Mouse (Mus musculus) Muller cell, postnatal 12 days (primary cell): ENCODE data around the gene Lgr4.

Experiments used
- DNase-seq: peaks from one replicate; pipeline ENCODE4 v3.0.0-alpha.2; 2015; ENCODE audit errors: inconsistent ontology term

Gene Lgr4

DNA sequence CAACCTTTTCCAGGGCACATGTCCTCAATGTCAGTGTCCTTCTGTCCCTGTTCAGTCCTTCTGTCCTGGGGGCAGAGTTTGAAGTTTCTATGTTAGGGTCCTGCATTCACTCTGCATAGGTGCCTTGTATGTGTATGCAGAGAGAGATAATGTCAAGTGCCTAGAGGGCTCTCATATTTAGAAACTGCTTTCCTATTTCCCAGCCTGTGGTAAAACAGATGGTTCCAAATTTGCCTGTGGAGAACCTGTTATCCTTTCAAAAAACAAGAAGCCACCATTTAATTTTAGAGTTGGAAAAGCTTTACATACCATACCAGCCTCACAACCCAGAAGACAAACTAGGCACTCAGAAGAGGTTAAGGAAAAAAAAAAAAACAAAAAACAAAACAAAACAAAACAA lies 32.1 kb downstream of the Lgr4 start:
- no peak for DNase-seq

DNA sequence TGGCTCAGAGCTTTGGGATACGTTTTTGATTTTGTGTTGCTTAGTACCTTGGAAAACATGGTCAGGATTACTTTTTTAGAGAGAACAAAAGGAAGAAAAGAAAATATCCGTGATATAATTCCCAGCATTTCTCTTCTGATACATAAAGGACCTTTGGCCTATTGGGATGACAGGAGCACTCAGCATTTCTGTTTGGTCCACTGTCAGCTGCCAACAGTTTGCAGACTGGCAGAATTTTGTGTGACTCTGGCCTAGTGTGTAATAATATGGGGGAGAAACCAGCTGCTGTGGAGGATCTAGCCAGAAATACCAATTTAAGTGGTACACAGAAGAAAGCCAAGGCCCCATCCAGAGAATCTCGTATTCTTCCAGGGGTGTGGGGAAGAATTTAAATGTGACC lies 32.9 kb downstream of the Lgr4 start:
- DNase-seq = no peak

DNA sequence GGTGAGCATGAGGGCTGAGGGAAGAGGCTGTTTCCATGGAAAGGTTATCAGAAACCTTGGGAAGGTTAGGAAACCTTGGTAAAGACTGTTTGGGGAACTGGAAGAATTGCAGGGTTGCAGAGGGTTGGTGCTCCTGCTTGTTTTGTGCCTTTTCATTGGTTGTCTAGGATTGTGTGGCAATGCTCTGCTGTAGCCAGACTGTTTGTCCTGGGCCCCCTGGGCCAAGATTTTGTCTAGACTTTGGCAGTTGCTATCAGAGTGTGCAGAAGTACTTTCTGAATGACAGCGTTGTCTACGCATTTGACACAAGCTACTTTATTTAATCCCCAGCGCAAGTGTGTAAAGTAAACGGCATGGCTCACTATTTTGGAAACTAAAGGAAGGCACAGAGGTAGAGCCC lies 33.6 kb downstream of the Lgr4 start:
- DNase-seq = no peak

DNA sequence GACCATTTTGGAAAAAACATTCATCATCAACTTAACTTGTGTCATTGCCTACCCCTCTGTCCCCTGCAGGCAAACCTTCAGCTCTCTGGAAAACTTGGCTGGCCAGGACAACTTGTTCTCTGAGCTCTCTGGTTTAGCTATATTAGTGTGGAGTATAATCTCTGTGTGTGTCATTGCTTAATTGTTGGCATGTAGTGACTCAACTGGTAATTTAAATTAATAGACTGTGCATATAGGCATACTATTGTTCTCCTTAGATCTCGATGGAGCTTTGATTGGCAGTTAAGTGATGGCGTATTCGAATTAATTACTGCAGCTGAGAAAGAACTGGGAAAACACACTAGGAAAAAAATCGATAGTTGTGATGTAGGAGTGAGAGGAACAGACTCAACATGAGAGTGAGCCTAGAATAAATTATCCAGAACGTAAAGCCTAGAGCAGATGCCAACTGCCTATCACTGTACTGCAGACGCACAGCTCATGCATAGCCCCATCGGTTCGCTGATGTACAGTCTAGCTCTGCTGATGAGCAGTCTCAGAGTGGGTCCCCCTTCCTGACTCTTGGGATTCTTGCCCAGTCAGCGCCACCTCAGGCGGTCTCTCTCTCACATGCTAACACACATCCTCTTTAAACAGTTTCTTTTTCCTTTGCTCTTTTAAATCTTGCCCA lies 35.7 kb downstream of the Lgr4 start:
- DNase-seq = no peak

DNA sequence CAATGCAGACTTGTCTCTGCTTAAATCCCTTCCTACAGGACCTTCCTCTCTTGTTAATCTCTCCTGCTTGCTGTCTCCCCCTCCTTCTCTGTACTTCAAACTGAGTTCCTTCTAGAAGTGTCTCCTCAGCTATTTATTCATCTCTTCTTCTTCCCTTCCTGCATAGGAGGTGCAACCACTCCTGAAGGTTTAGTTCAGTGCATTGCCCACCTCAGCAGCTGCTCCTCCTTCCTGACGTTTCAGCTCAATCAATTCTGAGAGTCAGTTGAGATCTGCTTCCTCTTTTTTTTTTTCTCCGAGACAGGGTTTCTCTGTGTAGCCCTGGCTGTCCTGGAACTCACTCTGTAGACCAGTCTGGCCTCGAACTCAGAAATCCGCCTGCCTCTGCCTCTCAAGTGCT lies 36.4 kb downstream of the Lgr4 start:
- DNase-seq = no peak

DNA sequence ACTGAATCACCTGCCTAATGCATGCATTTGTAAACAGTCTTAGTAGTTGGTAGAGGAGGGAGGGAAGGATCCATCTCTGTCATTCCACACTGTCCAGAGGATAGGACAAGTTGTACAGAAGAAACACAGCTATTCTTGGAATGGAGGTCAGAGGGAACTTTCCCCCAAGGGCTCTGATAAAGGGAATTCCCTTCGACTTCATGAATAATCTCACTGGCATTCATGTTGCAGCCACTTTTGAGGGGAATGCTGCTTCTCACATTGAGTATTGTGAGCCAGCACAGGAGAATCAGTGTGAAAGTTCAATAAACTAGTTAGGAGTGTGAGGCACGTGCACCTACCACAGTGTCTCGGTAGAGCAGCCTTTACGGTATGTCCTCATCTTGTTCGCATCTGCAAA lies 37.6 kb downstream of the Lgr4 start:
- DNase-seq = peak; percentile 72

DNA sequence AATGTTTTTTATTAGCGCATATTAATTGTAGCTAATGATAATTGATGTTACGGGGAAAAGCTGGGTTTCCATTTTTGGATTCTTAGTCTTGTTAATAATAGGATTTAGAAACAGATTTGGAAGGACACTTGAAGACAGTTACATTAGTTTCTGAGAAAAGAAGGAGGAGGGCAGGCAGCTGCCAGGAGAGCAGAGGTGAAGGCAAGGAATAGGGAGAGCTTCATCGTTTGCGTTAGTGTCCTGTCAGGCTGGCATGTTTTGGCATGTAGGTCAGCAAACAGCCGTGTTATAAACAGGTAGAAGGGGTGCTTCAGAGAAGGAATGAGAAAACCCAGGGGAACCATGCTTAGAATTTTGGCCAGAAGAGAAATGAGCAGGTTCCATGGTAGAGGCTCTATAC lies 38.5 kb downstream of the Lgr4 start:
- DNase-seq = no peak

DNA sequence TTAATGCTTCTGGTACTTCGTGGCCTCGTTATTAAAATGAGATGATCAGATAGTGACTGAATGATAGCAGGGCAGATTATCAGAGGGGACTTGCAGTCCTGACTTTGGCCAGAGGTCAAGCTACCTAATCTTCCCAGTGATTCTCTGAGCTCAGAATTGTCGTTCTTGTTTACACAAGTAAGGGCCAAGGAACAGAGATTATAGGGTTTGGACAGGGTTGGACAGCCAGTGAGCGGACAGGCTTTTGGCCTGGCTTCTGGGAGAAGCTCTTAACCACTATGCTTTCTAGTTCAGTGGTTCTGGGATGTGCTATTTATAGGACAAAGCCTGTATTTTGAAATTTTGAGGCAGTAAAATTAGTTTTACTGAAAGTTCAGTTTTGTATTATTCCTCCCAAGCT lies 39.3 kb downstream of the Lgr4 start:
- DNase-seq = no peak

DNA sequence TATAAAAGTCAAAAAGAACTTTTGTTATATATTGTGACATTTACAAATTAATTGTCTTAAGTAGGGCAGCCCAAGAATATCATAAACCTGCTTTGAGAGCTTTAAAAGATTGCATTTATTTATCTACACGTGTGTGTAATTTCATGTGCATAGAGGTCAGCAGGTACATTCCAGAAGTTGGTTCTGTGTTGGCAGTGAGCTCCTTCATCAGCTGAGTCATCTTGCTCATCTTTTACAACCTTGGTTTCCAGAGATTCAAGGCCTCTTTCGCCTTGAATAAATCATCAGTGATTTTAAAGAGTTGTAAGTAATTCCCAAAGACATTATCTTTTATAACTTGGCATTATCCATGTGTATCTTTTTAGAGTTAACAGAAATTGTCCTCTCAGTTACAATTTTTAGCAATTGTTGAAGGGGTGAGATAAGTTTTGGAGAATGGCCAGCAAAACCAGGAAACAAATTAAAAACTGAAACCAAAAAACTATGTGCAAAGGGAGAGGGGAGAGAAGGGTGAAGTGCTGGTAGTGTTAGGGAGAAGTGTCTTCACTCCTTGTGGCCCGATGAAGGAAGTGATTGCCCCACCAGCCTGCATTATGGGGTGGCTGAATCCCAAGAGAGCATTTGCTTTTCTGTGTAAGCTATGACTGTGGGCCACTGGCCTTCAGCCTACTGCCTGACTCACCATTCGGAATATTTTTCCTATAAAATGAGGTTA lies 41.4 kb downstream of the Lgr4 start:
- DNase-seq = peak; percentile 51

DNA sequence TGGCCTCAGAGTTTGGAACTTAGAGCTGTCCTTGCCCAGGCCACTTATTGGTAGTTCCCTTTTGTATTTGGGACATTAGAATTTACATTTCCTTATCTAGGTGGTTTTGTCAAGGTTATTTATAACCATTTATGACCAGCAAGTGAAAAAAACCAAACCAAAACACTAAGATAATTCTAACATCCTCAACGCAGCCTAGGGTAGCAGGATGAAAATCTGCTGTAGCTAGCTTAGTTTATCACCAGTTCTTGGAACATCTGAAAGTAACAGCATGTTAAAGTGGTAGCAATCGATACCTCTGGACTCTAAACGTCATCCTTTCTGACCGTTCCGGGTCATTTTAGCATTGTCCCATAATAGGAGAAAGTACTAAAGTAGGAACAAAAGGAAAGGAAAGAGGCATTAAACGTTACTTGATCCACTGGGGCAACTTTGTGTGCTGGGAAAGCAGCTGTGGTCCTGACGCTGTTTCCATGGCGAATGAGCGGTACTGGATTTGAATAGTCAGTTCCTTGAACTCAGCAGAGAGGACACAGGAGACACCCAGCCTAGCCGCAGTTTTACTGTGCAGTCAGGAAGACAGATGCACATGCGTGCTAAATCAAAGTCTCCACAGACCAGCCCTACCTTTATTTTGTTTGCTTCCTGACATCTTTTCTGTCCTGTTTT lies 42.1 kb downstream of the Lgr4 start:
- DNase-seq = peak; percentile 51

DNA sequence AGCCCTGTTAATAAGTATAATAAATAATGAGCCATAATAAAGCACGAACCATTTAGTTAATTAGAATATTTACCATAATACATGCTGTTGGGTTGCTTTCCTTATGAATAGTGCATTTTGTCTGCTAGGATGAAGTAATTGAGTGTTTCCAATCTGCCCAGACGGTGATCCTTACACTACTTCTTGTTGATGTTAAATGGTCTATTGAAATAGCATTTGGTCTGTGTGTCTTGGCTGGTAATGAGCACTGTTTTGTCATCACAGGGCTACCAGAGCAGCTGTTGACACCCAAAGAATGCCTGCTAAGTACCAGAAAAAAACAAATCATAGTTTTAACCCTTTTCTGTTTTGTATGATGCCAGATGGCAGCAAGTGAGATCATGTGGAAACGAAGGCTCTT lies 42.8 kb downstream of the Lgr4 start:
- peak; percentile 74 for DNase-seq

DNA sequence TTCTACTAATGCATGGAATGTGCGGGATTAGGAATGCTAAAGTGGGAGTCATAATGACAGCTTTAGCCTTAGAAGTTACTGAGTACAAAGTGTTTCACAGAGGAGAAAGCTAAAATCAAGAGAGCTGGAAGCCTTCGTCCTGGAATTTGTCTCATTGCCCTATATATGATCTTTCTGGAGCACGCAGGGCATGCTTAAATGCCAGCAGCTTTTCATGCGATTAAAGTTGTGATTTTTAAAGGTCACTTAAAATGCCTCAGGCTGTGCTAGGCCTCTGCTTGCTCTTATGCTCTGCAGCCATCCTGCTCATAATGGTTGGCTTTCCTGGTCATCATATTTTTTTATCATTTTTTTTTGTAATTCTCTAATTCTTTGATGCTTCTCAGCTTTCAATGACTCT lies 43.7 kb downstream of the Lgr4 start:
- no peak for DNase-seq

DNA sequence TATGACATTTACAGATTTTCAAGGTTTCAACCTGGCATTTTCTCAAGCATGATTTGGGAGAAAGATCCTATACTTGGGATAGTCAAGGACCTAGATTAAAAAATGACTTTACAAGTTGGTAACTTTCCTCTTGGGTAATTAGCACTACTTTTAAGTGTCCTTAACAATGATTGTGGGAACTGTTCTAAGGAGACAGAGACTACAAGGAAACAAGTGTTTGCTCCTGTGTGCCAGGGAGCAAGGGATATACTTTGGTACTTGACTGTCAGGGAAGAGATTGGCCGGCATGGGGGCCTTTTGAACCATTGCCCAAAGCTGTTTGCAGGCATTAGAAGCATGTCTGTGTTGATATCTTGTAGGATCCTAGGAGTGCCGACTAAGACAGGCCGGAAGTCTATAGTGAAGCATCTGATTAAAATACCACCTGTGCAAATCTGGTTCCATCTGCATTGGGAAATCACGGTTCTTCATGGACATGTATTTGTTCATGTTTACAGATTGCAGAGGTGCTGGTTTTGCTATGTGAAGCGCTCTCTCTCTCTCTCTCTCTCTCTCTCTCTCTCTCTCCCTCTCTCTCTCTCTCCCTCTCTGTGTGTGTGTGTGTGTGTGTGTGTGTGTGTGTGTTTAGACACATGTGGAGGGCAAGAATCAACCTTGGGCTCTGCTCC lies 46.3 kb downstream of the Lgr4 start:
- DNase-seq = no peak

DNA sequence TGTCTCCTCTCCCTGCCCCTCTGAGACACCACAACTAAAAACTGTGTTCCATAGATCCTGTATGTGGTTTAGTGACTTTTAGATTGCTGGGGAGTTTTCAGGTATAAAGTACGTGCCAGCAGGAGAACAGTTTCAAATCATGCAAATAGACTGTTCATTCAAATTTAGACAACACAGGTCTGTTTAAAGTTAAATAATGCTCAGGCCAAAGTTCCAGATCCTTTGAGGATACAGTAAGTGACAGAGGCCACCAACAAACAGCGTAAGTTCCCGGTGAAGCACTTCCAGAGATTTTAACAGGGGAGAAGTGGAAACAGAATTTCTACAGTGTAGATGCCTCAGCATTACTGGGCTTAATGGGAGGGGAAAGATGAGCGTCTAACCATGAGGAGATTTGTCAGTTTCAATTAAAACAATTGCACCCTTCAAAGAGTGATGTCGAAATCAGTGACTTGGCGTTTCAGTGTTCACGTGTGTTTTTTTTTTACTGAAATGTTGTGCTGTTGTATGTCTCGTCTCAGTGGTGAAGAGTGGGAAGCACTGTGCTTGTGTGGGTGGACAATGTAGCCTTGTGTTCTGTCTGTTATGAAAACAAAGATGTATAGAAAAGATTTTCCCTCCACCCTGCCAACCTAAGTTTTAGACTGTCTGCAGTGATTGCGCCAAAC lies 48.4 kb downstream of the Lgr4 start:
- DNase-seq = peak; percentile 67

DNA sequence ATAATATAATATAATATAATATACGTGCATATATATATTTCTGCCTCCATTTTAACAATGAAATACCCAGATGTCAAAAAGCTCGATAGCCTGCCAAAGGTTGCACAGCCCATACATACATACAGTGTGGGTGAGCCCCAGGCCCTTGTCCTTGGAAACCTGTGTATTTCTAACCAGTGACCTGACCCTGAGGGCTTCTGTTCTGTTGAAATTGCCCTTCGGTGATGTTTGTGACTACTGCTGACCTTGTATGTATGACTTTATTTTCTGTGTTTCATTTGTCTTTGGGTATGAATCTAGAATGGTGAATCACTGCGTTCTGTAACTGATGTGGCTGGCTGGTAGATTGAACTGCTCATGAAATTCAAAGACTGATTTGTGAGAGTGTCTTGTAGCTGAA lies 49.4 kb downstream of the Lgr4 start:
- DNase-seq = no peak

DNA sequence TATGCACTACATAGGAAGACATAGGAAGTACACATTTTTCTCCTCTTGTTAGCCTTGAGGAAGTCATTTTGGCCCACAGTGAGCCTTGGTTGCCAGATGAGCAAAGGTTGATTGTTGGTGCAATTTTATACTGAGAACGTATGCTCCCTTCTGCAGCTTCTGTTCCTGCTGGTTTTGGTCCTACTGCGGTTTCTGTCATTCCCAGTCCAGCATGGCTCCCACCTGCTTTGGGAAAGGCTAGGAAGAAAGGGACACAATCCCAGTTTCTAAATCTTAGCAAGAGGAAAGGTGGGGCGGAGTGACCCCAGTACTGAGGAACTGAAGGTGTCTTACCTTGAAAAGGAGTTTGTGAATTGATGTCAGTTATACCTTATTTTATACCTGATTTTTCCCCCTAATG lies 51.9 kb downstream of the Lgr4 start:
- DNase-seq = no peak

DNA sequence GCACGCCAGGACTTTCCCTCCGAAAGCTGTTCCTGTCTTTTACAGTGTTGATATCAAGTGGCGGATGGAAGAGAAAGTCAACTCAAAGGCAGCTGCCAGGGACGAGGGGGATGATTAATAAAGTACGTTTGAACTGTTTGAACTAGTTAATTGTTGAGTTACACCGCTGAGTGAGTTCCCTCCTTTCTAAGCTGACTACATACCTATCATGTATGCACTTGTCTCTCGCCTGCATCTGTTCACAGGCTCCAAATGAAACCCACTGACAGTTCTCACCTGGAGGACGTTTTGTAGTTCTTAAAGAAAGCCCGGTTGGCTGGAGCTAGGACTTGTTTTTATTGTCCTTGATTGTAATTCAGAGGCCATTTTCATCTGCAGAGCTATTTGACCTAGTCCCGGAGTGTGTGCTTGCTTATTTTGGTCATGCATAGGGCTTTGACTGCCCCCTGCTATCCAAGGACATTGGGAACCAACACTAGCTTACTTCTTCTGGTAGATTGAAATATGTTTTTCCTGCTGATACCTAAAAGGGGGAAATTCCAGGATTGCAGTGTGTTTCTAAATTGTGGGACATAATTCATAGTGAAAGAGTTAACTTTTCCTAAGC lies 52.6 kb downstream of the Lgr4 start:
- DNase-seq = no peak

DNA sequence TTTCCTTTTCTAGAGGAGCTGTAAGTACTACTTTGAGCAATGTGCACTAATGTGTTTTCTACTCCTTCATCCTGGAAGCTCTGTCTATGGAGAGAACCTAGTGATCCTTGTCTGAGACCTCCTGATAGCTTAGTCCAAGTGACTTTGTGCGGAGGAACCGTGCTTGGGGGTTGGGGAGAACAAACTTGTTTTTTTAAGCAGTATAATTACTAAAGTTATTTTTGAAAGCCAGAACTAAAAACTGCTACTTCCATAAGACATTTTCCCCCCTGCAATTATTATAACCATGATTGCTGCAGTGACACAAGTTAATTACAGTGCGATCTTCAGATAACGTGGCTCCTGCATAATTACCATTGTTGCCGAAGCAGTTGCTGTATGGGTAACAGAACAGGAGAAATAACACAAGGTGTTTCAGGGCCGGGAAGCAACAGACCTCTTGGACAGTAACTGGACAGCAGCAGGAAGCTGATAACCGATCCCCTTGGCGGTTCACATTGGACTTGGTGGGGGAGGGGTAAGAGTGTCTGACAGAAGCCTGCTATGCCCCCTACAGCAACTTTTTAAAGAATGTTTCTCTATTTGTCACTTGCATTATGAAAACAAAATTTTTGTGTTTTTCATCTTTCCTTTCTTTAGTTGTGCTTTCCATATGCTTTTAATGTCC lies 53.4 kb downstream of the Lgr4 start:
- no peak for DNase-seq

DNA sequence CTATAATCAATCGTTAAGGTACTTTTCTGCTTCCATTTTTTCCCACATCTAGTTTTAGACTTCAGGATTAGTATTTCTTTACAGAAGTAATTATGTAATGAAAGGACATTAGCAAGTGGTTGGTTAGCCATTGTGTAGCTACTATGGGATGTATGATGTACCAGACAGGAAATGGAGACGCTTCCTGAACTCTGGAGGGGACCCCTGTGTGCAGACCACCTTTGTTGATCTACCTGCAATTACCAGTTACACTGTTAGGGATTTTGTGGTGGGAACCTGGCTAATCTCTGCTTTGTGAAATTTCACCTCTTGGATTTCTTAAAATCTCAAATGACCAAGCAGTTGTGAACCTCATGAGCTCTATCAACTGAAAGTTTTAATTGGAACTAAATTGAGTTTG lies 54.9 kb downstream of the Lgr4 start:
- DNase-seq = no peak

DNA sequence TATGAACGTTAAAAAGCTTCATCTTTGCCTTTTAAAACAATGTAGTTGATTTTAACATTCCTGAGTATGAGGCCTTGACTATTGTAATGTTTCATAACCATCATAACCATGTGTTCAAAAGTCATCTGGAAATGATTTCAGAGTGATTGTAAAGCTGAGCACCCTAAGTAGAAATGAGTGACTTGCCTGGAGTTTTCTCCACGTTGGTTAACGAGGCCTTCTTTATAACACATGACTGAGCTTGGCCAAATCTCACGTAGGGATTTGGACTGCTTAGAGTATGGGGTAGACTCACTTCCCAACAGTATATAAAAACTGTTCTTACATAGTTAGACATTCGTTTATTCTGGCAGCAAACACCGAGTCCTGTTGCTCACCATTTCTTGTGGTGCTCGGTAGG lies 55.5 kb downstream of the Lgr4 start:
- no peak for DNase-seq

DNA sequence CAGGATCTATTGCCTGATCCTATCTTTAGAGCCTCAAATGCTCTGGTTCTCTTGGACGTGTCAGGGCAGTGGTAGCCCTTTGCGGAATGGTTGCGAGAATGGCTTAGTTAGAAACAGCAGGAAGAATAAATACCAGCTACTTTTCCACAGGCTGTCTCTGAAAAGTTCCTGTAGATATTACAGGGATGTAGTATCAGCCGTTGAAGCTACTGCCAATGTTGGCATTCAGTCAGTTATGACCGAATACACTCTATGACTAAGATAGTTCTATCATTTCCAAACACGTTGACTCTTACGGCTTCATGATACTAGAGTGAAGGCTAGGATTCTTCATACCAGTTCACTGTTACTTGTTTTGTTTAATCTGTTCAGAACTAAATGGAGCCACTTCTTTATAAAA lies 57.4 kb downstream of the Lgr4 start:
- no peak for DNase-seq
